Mouse (Mus musculus) brain, embryonic 14.5 days (tissue): ENCODE measurements around the gene Pih1d2. TPM values are rescaled to one million over a fixed set of nuclear protein-coding genes. Genes with fewer than 3 reads are reported as not detected.

ENCODE experiments used
- DNase-seq: peaks from one replicate; pipeline ENCODE4 v3.0.0-alpha.2; 2011; ENCODE audit warnings: low read depth
- CTCF ChIP-seq: fragments of 200-500 bp; IDR thresholded peaks from 2 replicates; pipeline ENCODE4 v1.5.1; 2012; ENCODE audit warnings: inconsistent platforms, mild to moderate bottlenecking, moderate library complexity, borderline replicate concordance; ENCODE audit not compliant: insufficient read depth, insufficient read length; ENCODE audit errors: extremely low read depth
- POLR2A ChIP-seq: fragments of 200-500 bp; IDR thresholded peaks from 2 replicates; pipeline ENCODE4 v1.6.1; 2012; ENCODE audit warnings: mild to moderate bottlenecking, inconsistent platforms, borderline replicate concordance; ENCODE audit not compliant: poor library complexity, insufficient read depth, insufficient read length, severe bottlenecking; ENCODE audit errors: extremely low read depth
- polyA plus RNA-seq: library from polyadenylated mRNA; depleted of rRNA; stranded (reverse); fragments of >200 nt; gene quantifications from 2 replicates; pipeline ENCODE4 v1.2.3, GENCODE M21; 2012; rRNA removed

The Pih1d2 gene
- polyA plus RNA-seq, result 4.6 and 5.1 TPM in 2 replicates

- peak; percentile 97 for DNase-seq
- TF ChIP-seq CTCF (no peak), POLR2A (peak; percentile 31; the same call in 1 of the 2 replicates)
Observed at GRCm38 (mm10) chr9:50616766-50617603, at the start of gene Pih1d2, which contains the start of gene Nkapd1. Gene Pih1d2, plus strand, starts transcription at chr9:50617321. Gene Nkapd1, minus strand, starts transcription at chr9:50617464.

- TF ChIP-seq CTCF (no peak), POLR2A (no peak)
Observed at GRCm38 (mm10) chr9:50567372-50567771, 49.7 kb upstream of the Pih1d2 start.

GRCm38 (mm10) chr9:50567881-50568280 lies 49.2 kb upstream of the Pih1d2 start:
- no peak for TF ChIP-seq CTCF
- no peak for TF ChIP-seq POLR2A

More at GRCm38 (mm10) chr9:50567372-50567771, 49.7 kb upstream of the Pih1d2 start:
- DNase-seq, result no peak

GRCm38 (mm10) chr9:50569599-50570525 lies 47.3 kb upstream of the Pih1d2 start:
- DNase-seq, result no peak
- TF ChIP-seq CTCF (no peak), POLR2A (no peak)

More at GRCm38 (mm10) chr9:50567881-50568280, 49.2 kb upstream of the Pih1d2 start:
- no peak for DNase-seq

GRCm38 (mm10) chr9:50580370-50580769 lies 36.8 kb upstream of the Pih1d2 start:
- TF ChIP-seq CTCF (no peak), POLR2A (no peak)
- DNase-seq, result no peak

- no peak for DNase-seq
- TF ChIP-seq CTCF, result no peak
- TF ChIP-seq POLR2A, result no peak
Observed at GRCm38 (mm10) chr9:50585145-50585818, 31.8 kb upstream of the Pih1d2 start.

GRCm38 (mm10) chr9:50586955-50587354 lies 30.2 kb upstream of the Pih1d2 start:
- DNase-seq, result no peak
- TF ChIP-seq CTCF (no peak), POLR2A (no peak)

GRCm38 (mm10) chr9:50590856-50591518 lies 26.1 kb upstream of the Pih1d2 start:
- no peak for TF ChIP-seq CTCF
- no peak for TF ChIP-seq POLR2A
- DNase-seq, result no peak

- DNase-seq, result no peak
- no peak for TF ChIP-seq POLR2A
- no peak for TF ChIP-seq CTCF
Observed at GRCm38 (mm10) chr9:50592955-50593354, 24.2 kb upstream of the Pih1d2 start.

- no peak for TF ChIP-seq POLR2A
- peak; percentile 45; the same call in 1 of the 2 replicates for TF ChIP-seq CTCF
- peak; percentile 30 for DNase-seq
Observed at GRCm38 (mm10) chr9:50593544-50593943, 23.6 kb upstream of the Pih1d2 start.
